17 mouse cellular contexts compared by ENCODE assay signal in the genomic region with DNA sequence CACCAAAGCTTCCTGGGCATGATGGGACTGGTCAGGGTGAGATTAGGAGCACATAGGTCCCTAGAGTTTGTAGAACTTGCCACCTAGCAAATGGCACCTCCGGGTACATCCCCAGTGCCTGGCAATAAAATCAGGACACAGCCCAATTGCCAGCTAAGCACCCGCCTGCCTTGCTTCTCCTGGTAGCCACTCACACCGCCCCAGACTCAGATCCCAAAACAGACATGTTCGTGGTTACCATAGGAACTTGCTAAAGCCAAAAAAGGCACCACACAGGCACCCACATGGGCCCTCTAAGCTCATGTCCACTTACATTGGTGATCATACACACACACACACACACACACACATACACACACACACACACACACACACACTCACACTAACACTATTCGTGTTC.
"Had no signal": no experiment of that assay in that cellular context is flagged by ENCODE, and none has a peak within 500 bp of the region (broad histone marks: within the 10 kb centered on the region; RNA-seq: fewer than 3 reads in every experiment).

No protein-coding gene starts in this region.

- ATAC-seq: hindbrain, postnatal 0 days; intestine, embryonic 16.5 days; liver, embryonic 12.5 days had no signal

- DNase-seq: gastrocnemius, postnatal 14 days; gastrocnemius, postnatal 36 days; heart, adult 11 months; heart, adult 2 months; heart, postnatal 14 days; heart, postnatal 36 days; kidney, adult 11 months; kidney, adult 2 months; kidney, adult 9 months; kidney, postnatal 14 days; kidney, postnatal 36 days; layer of hippocampus, adult 9-11 months; layer of hippocampus, postnatal 36 days; left cerebral cortex, postnatal 4 days had no signal
